Mouse (Mus musculus) cortical plate, adult 2 months (tissue): ENCODE measurements around the gene Pik3r5. TPM values are rescaled to one million over a fixed set of nuclear protein-coding genes. Genes with fewer than 3 reads are reported as not detected.

Source experiments
- H3K27ac ChIP-seq: fragments of 200-500 bp; 2 replicates; pipeline ENCODE4 v1.5.1; 2012; ENCODE audit warnings: low read length, control low read depth, inconsistent platforms; ENCODE audit not compliant: insufficient read depth
- H3K4me1 ChIP-seq: fragments of 200-500 bp; 2 replicates; pipeline ENCODE4 v1.6.1; 2011; ENCODE audit warnings: low read length; ENCODE audit not compliant: control insufficient read depth, insufficient read depth
- H3K4me3 ChIP-seq: fragments of 200-500 bp; 2 replicates; pipeline ENCODE4 v1.5.1; 2011; ENCODE audit warnings: mild to moderate bottlenecking, low read length, control low read depth; ENCODE audit not compliant: insufficient read depth
- CTCF ChIP-seq: fragments of 200-500 bp; IDR thresholded peaks from 2 replicates; pipeline ENCODE4 v1.5.1; 2011; ENCODE audit warnings: mild to moderate bottlenecking, control low read depth, low read length; ENCODE audit not compliant: insufficient read depth; ENCODE audit errors: extremely low read depth
- POLR2A ChIP-seq: fragments of 200-500 bp; IDR thresholded peaks from 2 replicates; pipeline ENCODE4 v1.6.1; 2011; ENCODE audit warnings: mild to moderate bottlenecking, low read length, control low read depth; ENCODE audit not compliant: insufficient read depth; ENCODE audit errors: extremely low read depth
- polyA plus RNA-seq: library from polyadenylated mRNA; depleted of rRNA; stranded (reverse); fragments of >200 nt; gene quantifications from 2 replicates; pipeline ENCODE4 v1.2.3, GENCODE M21; 2012

The Pik3r5 gene
- polyA plus RNA-seq, 1 experiment, result 2.6 TPM

DNA sequence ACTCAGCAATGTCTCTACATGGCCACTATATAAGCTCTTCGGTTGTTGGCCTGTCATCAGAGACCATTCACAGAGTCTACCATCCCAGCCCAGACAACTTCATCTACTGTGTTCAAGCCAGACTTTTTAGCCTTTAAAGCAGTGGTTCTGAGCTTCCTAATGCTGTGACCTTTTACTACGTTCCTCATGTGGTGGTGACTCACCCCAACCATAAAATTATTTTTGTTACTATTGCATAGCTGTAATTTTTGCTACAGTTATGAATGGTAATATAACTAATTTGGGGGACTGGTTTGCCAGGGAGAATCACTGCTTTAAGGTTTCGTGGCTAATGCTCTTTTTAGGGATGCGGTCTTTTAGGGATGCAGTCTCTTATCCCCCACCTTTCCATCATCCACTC is 14.0 kb downstream of the Pik3r5 start:
- Histone ChIP-seq H3K27ac (no peak overlapping the region), H3K4me3 (no peak overlapping the region), H3K4me1 (no peaks in the 10 kb centered on the region)
- TF ChIP-seq CTCF (no peak), POLR2A (no peak)

DNA sequence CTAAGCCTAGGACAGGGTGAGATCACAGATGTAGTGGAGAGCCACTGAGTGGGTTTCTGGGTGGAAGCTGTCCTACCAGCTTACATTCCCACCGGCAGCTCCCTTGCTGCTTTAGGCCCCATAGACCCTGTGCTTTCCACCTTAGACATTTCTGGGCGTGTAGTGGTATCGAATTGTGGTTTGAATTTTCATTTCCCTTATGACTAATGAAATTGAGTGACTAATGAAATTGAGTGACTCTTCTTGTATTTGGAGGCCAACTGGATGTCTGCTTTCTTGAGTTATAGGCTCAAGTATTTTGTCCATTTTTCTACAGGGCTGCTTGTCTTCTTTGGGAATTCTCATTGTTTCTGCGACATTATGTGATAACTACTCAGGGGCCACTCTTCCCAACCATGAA is 14.6 kb downstream of the Pik3r5 start:
- no peaks in the 10 kb centered on the region; the same call in 1 of the 2 replicates for H3K4me1 ChIP-seq
- TF ChIP-seq CTCF, result no peak
- no peak for TF ChIP-seq POLR2A
- H3K4me3 ChIP-seq, result no peak overlapping the region
- no peak overlapping the region for H3K27ac ChIP-seq

DNA sequence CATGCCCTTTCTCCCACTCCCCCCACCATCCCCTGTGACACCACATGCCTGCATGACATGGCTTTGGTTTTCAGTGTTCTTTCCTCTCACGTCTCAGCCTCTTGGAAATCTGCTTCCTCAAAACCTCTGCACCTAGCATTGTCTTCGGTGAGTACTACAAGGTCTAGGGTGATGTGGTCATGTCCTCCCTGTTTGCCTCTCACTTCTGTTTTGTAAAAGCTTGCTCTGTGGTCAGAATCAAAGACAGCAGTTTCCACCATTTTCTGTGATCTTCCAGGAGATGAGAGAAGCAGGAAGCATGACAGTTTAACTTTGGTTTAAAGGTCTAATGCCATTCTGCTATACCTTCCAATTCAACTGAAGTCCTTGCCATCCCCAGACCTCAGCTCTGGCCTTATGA is 15.3 kb downstream of the Pik3r5 start:
- H3K4me1 ChIP-seq, result no peaks in the 10 kb centered on the region; the same call in 1 of the 2 replicates
- no peak overlapping the region for H3K27ac ChIP-seq
- no peak for TF ChIP-seq CTCF
- no peak for TF ChIP-seq POLR2A
- no peak overlapping the region for H3K4me3 ChIP-seq

DNA sequence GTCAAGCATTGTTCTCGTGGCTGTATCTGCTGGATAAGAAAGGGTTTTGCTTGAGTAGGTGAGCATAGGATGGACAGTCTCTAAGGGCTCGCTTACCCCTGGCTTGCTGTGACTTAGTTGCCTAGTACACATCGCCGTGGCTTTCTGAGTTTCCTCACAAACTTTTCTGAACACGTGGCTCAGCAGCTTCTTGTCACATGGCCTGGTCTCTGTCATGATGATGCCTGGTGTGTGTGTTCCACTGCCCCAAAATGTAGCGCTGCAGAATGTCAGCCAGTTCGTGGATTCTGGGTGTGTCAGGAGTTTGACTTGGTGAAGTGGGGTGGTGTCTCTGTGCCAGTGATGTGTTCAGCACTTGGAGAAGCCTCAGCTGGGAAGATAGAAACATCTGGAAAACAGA is 16.4 kb downstream of the Pik3r5 start:
- Histone ChIP-seq H3K4me3 (no peak overlapping the region), H3K4me1 (no peaks in the 10 kb centered on the region; the same call in 1 of the 2 replicates), H3K27ac (no peak overlapping the region)
- TF ChIP-seq POLR2A (no peak), CTCF (no peak)

DNA sequence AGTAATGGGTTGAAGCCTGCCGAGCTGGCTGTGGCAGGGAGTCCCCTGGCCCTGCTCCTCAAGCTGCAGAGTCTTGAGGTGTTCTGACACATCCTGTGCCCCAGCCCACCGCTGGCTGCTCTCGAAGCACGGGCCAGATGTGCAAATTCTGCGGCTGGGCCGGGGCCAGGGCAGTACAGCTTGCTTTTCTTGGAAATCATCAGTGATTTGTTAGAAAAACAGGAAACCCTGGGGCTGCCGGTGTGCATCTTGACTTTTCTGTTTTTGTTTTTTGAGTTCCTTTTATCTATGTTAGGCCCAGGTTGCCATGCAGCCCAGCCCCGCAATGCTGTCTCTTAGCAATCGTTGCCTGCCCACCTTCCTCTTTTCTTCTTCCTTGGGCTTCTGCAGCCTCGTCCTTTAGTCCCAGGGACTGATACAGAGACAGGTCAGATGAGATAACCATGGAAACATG is 19.4 kb downstream of the Pik3r5 start:
- Histone ChIP-seq H3K27ac (no peak overlapping the region), H3K4me1 (no peaks in the 10 kb centered on the region; the same call in 1 of the 2 replicates), H3K4me3 (no peak overlapping the region)
- no peak for TF ChIP-seq CTCF
- TF ChIP-seq POLR2A, result no peak

DNA sequence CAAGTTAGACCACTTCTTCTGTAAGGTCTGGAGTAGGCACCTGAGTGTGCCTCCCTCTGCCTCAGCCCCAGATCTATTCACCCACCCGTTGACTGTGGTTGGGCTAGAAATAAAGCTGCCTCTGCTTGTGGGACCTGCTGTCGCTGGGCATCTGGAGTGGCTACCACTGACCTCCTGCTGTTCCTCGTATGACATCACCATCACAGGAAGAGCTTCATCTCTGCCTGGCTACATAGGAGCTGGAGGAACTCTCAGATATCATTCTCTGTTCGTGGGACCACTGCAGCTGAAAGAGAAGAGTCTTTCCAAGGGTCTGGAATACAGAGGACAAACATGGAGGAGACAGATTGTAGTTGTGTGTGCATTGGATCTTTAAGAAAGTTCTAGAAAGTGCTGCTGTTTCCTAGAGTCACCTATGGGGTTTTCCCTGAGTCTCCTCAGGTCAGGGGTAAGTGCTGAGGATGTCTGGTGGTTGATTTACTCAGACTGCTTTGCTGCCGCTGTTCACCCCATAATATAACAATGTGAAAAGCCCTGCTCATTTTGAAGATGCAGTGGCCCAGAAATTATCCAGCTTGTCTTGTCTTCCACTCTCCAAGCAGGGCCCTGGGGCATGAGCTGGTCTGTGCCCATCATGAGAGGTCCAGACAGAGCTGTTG is 20.0 kb downstream of the Pik3r5 start:
- H3K27ac ChIP-seq, result no peak overlapping the region
- TF ChIP-seq POLR2A (no peak), CTCF (no peak)
- H3K4me3 ChIP-seq, result no peak overlapping the region
- H3K4me1 ChIP-seq, result no peaks in the 10 kb centered on the region; the same call in 1 of the 2 replicates

DNA sequence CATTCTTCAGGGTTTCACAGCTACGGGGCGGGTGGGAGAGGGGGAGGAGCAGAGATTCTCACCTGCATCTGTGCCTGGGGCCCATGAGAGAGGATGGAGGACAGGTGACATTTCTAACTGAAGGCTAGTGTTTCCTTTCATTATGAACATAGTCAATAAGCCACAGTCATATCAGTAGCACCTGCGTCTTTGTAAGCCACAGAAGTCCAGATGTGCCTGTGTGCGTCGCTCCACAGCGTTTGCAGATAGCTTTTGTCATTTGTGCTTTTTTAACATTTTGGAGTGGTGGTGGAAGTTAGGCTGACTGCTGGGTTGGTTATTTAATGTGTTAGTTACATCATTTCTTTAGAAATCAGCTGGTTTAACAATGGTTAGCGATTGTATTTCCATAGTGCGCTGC is 20.8 kb downstream of the Pik3r5 start:
- no peak overlapping the region for H3K27ac ChIP-seq

DNA sequence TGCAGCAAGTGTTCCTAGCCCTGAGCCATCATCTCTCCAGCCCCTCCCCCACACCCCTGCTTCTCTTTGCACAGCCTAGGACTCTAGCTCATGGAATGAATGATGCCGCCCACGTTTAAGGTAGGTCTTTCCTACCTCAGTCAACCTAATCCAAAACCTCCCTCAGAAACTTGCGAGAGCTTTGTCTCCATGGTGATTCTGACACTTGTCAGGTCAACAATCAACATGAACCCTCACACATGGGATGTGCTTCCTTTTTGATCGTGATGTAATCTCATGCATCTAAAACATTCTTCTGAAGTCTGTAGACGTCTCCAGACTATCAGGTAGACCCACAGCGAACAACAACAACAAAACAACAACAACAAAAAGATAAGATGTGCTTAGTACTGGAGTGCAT is 21.4 kb downstream of the Pik3r5 start:
- Histone ChIP-seq H3K4me1 (no peaks in the 10 kb centered on the region; the same call in 1 of the 2 replicates), H3K4me3 (no peak overlapping the region), H3K27ac (no peak overlapping the region)
- TF ChIP-seq POLR2A (no peak), CTCF (no peak)

More for the DNA sequence above, 20.8 kb downstream of the Pik3r5 start:
- Histone ChIP-seq H3K4me1 (no peaks in the 10 kb centered on the region; the same call in 1 of the 2 replicates), H3K4me3 (no peak overlapping the region)
- TF ChIP-seq POLR2A (no peak), CTCF (no peak)

DNA sequence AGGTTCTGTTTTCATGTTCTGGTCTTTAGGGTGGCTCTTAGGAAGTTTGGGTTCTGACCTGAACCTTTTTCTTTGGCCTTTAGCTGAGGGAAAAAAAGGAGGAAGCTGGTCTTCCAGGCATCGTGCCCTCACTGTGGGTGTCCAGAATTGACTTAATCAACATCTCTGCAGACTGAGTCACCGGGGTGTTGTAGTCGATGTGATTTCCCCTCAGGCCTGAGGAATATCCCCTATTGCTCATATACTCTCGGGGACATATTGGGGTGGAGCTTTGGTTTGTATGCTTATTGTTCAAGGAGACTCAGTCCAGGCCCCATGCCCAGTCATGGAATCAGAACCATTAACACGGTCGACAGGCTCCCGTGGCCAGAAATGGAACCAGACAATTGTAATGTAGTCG is 26.2 kb downstream of the Pik3r5 start:
- Histone ChIP-seq H3K27ac (no peak overlapping the region), H3K4me3 (no peak overlapping the region), H3K4me1 (no peaks in the 10 kb centered on the region)
- TF ChIP-seq POLR2A (no peak), CTCF (no peak)

DNA sequence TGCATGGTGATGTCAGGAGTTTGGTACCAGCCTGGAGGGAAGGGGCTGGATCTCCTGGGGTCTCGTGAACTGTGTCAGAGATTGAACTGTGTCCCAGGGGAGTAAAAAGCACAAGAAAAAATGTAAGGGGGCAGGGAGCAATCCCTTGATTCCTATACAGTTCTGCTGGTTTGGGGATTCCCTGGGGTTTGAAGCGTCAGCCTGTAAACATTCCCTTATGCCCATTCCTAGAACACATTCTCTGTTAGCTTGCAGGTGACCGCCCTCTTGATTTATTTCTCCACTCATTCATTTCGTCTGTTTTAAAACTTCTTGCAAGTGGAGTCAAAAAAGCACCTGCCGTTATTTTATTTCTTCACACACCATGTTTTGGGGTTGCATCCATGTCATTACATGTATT is 27.1 kb downstream of the Pik3r5 start:
- TF ChIP-seq POLR2A (no peak), CTCF (no peak)
- Histone ChIP-seq H3K4me1 (no peaks in the 10 kb centered on the region), H3K4me3 (no peak overlapping the region), H3K27ac (no peak overlapping the region)

DNA sequence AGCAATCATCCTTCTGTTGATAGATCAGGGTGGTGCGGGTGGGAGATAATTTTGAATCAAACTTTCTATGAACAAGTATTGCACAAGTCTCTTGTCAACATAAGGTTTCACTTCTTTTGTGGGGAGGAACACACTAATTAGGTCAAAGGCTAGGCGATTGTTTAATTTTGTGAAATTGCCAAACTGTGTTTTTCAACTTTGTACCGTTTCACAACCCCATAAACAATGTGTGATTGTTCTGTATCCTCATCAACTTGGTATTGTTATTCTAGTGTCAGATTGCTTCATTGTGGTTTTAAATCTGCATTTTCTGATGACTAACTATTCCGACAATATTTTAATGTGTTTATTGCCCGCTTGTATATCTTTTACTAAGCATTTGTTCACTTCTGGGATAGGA is 27.6 kb downstream of the Pik3r5 start:
- no peak overlapping the region for H3K27ac ChIP-seq
- H3K4me1 ChIP-seq, result peaks cover 2% of the 10 kb centered on the region; the same call in 1 of the 2 replicates
- no peak overlapping the region for H3K4me3 ChIP-seq
- TF ChIP-seq POLR2A (no peak), CTCF (no peak)
